Mouse (Mus musculus): Measurements from ENCODE around the gene Ccdc121.

The Ccdc121 gene

DNA sequence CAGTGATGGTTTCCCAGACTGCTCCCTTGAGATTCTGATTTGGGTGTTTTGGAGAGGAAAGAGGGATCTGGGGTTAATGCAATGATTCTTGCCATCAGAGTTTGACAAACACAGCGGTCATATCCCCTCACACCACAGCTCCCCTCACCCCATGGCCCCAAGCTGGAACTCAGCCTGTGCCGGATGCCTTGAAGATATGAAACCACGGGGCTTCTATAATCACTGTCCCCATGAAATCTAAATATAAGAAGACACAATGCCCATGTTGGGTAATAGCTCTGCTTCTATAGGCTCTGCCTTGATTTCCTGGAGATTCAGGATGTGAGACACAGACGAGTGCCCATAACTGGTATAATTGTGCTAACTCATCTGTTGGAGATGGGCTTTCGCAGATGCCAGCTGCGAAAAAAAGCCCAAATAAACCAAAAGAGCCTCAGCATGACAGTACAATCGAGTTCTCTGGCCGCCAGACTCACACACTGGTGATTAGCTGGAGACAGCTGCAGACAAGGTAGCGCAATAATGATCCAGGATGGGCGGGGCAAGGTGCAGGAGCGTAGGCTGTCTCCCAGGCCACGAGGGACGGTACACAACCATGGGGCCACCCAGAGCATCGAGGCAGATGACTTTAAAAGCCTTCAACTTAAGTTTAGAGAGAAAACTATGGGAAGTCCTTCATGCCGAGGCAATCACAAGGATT is 1.3 kb upstream of the Ccdc121 start:
- DNase-seq (ENCODE audit: low spot score in 2 of 2): no peak

DNA sequence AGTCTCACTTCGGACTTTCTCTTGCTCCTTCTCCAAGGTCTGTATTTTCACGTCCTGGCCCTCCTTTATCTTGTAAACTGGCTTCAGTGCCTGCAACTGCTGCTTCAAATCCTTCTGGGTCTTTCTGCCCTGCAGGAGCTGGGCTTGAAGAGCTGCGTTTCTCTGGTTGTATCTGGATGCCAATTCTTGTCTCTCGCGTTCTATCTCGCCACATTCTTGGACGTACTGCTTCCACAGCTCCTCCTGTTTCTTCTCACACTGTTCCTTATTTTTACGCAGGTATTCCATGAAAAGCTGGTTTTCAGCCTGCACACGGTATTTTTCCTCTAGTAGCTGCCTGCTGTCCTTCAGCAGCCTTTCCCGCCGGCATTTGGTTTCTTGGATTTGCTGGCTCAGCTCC is 396 bp downstream of the Ccdc121 start:
- peak in 1 of 2 experiments; percentile 9 for DNase-seq (ENCODE audit: low spot score in 2 of 2)

DNA sequence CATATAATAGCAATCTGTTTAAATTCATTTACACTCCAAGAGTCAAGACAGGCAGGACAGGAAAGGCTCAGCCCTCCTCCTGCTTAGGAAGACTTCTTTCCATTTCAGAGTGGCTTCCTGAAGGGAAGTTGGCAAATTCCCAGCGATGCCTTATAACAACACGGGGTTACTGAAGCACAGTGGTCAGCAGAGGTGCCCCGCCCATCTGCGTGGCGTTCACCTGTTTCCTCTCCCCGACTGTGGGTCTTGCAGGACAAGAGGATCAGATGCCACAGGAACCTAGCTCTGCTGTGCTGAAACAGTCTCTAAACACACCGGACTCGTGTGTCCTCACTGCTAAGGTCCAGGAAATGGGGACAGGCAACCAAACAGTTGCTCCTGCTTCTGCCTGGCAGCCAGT is 5.9 kb downstream of the Ccdc121 start:
- no peak for DNase-seq (ENCODE audit: low spot score in 2 of 2)

DNA sequence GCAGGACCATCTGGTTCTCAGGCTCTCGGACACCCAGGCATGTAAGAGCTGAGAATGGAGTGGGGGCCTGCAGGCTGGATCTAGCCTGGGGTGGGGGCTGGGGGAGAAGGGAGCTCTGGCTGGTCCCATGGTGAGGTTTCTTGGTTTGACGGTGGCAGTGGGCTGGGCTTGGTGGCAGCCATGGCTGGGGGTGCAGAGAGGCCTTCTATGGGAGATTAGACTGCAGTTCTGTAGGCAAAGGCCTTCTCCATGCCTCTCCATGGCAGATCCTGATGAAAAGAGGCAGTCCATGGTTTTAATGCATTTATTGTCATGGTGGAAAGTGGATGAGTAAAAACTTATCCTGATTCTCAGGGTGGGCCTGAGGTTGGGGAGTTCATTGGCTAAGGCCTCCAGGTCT is 7.8 kb downstream of the Ccdc121 start:
- no peak for DNase-seq (ENCODE audit: low spot score in 2 of 2)

DNA sequence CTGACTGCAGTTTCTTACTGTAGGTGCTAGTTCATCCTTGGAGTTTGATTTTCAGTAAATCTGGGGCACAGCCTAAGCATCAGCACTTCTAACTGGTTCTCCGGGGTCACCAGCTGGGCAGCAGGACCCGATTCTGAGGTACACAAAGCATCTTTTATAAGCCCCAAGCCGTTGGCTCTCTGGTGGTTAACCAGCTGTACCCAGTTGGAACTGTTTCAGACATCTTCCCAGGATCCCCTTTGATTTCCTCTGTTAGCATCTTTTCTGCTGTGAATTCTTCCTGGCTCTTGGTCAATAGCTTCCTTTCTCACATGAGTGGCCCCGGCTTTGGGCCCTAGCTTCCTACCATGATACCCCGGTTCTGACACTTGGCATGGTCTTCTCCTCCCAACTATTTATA is 26.6 kb downstream of the Ccdc121 start:
- peak in 1 of 2 experiments; percentile 11 for DNase-seq (ENCODE audit: low spot score in 2 of 2)

DNA sequence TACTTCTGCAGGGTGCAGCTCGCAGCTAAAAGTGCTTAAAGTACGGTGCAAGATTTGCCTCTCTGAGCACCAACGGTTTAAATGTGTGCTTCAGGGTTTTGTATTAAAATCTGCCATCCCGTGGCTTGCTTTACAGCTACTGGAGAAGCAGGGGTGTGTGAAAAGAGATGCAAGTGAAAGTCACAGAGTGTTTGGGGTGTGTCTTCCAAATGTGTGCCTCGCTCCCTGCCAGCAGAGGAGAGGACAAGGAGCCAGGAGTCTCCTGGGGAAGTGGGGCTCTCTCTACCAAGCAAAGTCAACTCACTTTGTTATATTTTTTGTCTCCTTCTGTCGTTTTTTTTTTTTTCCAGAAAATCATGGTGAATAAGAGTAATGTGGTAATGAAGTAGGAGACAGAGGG is 34.7 kb downstream of the Ccdc121 start:
- DNase-seq (ENCODE audit: low spot score in 2 of 2): no peak

DNA sequence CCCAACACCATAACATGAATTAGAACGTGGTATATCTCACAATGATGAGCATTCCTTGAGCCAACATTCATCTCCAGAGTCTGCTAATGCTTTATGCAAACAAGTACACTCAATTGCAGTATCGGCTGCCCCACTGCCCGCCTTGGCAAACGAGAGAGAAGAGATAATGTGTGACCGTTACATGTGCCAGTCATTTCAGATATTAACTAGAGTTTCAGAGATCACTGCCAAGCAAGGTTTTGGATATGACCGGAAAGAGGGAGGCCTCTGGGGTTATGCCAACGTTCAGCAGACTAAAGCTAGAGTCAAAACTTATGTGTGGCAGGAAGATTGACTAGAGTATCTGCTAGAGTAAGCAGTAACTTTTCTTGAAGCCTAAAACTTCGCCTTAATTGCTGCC is 35.1 kb downstream of the Ccdc121 start:
- no peak for DNase-seq (ENCODE audit: low spot score in 2 of 2)

DNA sequence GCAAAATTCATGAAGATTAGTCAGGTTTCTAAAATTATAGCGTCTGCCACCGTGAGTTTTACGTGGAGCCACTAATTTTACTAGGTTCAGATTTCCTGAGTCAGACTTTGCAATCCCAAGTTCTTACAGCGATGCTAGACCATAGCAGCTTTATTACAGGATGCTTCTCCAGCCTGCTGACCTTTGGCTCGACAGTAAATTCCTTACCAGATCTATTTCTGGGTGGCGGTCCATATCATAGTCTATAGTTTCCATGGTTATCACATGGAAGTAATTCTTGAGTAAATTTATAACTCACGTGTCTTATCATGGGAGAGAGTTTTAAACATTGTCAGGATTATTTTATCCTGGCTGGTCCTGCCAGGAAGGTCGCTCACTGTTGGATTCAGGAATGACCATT is 41.8 kb downstream of the Ccdc121 start:
- DNase-seq (ENCODE audit: low spot score in 2 of 2): no peak

DNA sequence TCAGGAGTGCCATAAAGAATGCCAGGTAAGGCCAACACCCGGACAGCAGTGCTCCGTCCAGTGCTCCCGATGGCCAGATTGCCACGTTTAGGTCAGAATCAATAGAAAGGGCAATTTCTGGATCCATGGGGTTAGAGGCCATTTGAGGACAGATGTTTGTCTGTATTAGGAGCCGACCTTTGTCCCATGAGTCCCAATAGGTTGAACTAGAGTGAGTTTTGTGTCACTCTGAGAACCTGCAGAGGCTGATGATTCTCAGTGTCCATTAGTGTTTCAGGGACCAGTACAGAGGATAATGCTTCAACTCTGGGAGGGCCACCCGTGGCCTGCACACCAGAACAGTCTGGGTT is 44.0 kb downstream of the Ccdc121 start:
- DNase-seq (ENCODE audit: low spot score in 2 of 2): no peak

DNA sequence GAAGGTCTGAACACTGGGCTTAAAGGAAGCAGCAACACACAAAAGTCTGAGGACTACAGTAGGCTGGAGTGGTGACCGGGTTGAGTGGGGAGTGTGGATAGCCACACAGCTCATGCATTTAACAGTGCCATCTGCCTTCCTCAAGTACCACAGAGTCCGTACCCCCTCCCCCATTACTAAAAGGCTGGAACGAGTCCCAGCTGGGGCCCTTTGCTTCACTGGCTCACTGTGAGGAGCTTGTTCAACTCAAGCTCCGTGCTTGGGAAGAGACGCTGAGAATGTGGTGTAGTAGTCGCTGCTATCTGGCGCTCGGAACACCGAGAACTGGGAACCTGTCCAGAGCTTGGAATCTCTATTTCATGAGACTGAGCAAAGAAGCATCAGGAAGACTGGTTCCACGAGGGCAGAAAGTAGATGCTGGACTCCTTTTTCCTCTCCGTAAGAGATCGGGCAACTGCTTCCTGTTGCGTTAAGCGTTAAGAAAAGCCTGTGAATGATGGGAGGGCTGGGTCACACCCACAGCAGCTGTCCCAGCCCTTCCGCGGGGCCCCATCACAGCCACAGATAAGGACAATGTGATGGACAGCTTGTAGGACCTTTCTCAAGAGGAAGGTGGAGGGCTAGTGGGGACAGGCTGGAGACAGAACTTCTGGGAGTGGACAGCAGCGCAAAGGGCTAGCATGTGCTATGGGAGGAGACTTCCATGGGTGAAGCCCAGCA is 44.5 kb downstream of the Ccdc121 start:
- DNase-seq (ENCODE audit: low spot score in 2 of 2): peak in 1 of 2 experiments; percentile 67

DNA sequence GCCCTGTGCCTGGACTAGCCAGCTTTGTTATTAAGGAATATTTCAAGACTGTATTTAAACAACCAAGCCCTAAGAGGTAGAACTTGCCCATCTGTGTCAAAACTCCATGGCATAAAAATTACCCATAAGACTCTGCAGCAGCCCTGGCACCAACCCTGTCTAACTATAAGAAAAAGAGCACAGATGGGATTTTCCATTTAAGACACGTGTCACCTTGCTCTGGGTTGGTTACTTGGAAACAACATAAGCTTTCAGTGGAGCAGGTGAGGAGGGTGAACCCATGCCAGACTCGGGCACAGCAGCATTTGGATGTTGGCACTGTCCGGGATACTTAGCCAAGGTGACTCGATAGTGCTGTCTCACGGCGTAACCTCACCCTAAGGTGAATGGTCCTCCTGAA is 45.2 kb downstream of the Ccdc121 start:
- DNase-seq (ENCODE audit: low spot score in 2 of 2): no peak

DNA sequence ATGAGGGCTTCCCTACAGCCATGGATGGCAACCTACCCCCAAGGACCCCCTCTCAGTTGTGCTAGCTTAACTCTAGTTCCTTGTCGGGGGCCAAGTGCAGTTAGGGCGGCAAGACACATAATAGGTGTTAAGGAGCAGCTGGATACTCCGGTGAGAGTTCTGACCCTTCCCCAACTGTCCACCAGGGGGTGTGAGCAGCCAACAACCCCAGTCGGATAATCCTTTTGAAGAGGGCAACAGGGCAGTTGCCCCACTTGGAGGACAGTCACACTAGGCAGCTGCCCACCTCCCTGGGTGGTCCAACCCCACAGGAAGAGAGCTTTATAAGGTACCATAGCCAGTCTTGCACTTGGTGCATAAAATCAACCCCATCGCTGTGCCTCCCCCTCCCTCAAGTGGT is 46.2 kb downstream of the Ccdc121 start:
- DNase-seq (ENCODE audit: low spot score in 2 of 2): no peak

DNA sequence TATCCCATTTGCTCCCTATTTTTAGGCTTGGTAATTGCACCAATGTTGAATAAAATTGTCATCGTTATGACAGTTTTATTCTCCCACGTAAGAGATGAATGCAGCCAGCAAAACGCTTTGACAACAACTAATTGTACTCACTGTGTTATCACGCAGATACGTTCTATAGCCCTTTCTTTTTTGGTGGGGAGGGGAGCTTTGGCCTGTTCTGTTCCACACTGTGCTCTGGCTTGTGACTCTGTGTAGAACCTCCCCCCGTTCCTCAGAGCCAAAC is 48.4 kb downstream of the Ccdc121 start:
- no peak for DNase-seq (ENCODE audit: low spot score in 2 of 2)

DNA sequence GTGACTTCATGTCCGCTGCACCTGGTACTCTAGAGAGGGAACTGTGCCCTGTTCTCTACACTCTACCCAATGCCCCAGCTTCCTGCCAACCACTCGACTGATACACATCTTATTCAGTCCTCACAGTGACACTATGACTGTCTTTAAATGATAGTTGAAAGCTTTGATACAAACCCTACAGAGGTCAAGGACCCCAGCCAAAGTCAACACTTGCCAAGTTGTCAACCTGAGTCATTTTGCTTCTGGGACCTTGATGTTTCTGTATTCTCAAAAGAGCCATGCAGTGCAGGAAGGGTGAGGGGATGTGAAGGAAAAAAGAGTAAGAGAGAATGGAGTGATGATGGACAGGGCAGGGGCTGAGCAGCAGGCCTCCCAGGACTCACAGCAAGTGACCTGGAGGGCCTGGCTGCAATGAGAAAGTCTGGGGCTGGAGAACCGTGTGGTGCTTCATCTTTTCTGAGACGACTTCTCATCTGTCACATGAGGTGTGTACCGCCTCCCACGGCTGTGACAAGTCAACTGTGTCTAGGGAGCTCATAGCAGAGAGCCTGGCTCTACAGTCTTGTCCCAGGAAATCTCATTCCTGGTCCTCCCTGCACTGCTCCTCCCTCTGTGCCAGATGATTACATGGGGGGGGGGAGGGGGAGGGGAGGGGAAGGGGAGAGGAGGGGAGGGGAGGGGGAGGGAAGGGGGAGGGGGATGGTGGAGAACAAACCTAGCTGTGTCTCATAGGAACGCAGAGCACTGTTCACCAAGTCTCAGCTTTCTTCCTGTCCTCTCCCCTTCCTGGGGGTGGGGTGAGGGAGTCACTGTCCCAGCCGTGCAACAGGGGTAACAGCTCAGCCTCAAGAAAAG is 49.0 kb downstream of the Ccdc121 start:
- DNase-seq (ENCODE audit: low spot score in 2 of 2): no peak

DNA sequence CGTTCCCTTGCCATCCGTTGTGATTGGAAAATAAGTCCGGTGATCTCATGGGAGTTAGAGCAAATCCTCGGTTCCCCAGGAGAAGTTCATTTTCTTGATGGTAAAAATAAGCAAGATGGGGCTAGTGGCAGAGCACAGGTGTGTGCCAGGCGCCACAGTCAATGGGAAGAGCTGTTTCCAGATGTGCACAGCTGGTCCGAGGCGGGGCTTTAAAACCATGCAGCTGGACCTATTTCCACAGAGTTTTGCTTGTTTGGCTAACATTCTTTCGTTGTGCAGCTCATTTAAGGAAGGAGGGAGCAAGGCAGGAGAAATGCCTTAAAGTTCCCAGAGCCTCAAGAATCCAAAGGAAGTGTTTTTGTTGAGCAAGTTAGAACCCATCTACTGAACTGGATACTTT is 49.8 kb downstream of the Ccdc121 start:
- no peak for DNase-seq (ENCODE audit: low spot score in 2 of 2)

DNA sequence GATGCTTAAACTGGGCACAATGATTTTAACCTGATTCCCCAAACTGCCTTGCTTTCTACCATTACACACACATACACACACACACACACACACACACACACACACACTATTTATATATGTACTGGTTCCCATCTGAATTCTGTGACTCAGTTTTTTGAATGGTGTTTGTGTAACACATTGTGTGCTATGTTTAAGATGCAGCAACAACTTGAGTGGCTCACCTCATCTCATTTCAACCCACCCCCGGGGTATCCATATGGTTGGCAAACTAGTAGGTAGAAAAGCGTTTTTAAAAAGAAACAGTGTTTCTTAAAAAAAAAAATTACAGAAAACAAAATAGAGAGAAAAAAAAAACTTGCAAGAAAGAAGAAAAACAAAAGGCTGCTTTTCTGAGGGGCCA is 51.0 kb downstream of the Ccdc121 start:
- DNase-seq (ENCODE audit: low spot score in 2 of 2): no peak
